Mouse (Mus musculus) right cerebral cortex, adult 18-20 months (tissue): ENCODE data around the gene Iapp.
A peak's percentile ranks its signal among the peaks of the same experiment; 100 is the strongest.
"Not testable (repeated sequence)": the region's sequence is repeated elsewhere in the genome, so short reads cannot be mapped to it uniquely, and the experiment has no call there.

Source experiments
- DNase-seq: peaks from one replicate; pipeline ENCODE4 v3.0.0; 2022; ENCODE audit warnings: mixed read lengths

Gene Iapp

DNA sequence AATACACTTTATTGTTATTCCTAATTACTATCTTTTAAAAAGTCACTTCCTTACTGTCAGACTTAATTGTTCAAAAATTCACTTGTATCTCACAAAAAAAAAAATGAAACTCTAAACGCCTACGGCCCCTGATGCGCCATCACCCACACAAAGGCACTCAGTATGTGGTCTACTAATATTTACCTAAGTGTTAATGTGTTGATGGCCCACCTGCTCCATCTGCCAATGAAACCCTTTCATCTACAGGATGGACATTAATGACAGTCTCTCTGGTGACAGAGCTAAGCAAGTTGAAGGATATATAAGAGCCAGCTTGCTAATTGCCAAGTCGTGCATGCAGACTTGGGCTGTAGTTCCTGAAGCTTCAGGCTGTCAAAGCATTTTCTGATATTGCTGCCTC is at the start of gene Iapp:
Gene Iapp (plus strand): TSS at position 326 of the 400 bp plus-strand sequence.
- no peak for DNase-seq

DNA sequence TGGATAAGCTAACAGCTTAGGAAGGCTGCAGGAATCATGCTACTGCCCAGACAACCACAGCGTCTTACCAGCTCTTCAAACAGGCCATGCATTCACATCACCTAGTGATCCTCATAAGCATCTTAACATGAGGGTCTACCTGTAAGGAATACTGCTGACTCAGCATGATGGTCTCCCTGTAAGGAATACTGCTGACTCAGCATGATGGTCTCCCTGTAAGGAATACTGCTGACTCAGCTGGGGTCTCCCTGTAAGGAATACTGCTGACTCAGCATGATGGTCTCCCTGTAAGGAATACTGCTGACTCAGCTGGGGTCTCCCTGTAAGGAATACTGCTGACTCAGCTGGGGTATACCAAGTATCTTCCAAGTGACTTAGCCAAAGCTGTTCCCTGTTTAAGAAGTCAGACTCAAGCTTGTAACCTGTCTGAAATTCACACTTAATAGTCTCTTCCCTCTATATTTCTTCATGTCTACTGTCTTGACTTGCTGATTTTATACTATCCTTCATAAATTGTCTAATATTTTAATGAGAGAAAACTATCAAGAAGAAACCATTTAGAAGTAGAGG is 47.4 kb upstream of the Iapp start:
- not testable (repeated sequence) for DNase-seq

DNA sequence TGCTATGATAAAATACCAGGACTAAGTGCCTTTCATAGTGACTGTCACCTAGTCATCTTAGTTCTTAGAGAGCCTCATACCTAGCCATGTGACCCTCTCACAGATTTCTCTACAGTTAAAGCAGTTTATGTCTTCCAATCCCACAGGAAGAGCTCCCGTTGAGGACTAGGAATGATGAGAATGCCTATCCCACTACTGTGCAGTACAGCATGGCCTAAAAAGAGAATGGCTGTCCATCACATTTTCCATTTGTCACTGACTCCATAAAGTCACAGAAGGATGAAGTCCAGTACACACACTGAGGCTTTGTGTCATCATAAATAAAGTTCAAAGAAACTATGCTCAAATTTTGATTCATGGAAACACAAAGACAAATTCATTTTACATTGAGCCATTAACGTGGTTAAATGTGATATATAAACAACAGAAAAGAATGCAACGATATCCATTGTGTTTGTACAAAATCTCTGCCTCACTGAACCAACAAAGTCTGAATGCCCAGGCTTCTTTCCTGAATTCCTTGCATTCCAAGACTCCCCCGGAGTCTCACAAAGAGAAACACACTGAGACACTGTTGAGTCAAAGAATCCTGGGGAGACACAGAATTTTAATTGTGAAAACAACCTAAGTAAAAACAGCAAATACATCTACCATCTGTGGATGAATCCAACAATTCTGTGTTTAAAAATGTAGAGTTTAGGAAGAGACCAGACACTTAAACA is 22.3 kb upstream of the Iapp start:
- DNase-seq: no peak

DNA sequence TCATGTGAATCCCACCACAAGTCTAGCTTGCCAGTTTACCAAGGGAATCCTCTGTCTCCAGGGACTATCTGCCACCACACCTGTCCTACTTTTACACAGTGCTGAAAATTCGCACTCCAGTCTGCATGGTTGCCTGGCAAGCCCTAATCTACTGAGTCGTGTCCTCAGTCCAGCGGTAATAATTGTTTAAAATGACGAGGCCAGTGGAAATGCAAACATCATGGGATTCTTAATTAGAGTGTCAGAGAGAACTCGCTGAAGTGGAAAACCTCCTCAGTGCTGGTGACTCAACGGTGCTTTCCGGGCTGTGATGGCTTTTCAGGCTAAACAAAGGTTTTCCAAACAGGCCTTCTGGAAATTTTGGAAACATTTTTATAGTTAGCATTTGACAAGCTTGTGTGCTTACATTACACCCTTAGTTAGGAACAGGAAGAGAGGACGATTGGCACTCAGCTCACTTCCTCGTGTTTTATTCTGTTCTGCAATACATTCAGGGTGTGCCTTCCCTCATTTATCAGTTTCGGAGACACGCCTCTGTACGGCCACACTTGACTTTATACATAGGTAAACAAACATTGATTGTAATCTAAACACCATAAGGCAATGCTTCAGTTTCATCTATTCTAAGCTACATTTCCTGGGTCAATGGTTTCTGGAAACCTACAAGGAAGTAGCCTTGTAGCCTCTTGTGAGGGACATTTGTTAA is 8.7 kb upstream of the Iapp start:
- no peak for DNase-seq

DNA sequence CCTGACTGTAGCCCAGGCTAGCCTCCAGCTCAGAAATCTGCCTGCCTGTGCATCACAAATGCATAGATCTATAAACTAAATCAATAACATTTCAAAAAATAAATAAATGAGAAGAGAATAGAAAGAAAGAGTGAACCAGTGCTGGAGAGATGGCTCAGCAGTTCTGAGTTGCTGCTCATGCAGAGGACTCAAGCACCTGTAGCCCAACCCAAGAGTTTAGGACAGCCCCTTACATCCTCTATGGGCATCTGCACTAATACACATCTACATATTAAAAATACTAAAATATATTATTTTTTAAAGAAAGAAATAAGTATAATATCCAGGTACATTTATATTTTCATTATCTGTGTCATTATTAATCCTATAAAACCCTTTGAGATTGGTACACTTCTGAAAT is 6.9 kb downstream of the Iapp start:
- no peak for DNase-seq

DNA sequence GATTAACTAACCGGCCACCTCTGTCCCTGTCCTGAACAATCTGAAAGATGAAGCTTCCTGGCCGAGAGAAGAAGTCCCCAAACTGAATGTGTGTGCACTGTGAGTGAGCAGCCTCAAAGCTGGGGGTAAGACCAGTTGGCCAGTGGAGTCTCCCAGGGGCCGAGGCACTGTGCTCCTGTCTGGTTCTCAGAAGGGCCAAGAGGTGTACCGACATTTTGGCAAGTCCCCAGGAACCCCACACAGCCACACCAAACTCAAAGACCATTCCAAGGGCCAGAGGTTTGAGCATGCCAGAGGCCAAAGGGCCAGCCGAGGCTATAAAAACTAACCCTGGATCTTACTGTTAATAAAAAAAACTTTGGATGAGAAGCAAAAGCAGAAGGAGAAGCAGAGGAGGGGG is 16.1 kb downstream of the Iapp start:
- DNase-seq: no peak

DNA sequence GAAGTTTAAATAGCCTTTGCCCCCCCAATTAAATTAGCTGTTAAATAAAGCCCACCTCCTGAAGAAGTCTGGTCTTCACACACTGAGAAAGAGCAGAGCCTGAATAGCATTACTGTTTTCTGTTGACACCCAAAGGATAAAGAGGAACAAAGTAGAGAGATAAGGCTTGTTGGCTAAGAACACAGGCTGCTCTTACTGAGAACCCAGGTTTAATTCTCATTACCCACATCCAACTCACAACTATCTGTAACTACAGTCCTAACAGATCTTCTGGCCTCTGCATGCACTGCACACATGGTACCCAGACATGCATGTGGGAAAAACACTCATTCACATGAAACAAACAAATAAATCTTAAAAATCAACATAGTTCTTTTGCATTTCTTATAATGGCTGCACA is 18.9 kb downstream of the Iapp start:
- no peak for DNase-seq

DNA sequence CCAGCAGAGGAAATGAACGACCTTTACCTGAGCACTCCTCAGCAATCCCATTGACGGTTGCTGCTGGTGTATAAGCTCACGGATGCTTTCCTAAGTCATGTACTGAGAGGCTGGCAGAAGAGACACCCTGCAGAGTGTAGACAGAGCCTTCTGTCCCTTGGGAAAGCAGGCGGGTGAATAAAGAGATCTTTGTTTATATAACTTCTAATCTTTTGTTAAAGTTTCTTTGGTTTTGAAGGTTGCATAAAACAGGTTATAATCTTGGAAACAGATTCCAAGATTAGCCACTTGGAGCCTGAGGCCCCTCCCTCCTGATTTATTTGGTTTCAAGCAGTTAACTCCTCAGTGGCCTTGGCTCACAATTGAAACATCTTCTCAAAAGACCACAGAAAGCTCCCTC is 24.7 kb downstream of the Iapp start, which contains the start of gene Slco1a5:
Gene Slco1a5 (minus strand): TSS at position 101 of the 400 bp plus-strand sequence.
- no peak for DNase-seq

DNA sequence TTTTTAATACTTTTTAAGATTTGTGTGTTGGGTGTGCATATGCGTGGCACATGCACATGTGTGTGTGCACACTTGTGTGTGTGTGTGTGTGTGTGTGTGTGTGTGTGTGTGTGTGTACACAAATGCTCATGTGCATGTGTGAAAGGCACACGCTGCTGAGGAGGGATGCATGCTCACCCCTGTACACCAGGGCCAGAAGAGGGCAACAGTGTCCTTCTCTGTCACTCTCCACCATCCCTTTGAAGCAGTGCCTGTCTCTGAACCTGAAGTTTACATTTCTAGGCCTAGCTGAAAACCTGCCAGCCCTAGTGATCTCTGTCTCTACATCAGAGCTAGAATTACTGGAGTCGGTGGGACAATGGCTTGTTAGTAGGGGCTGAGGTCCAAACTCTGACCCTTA is 28.4 kb downstream of the Iapp start:
- DNase-seq: no peak

DNA sequence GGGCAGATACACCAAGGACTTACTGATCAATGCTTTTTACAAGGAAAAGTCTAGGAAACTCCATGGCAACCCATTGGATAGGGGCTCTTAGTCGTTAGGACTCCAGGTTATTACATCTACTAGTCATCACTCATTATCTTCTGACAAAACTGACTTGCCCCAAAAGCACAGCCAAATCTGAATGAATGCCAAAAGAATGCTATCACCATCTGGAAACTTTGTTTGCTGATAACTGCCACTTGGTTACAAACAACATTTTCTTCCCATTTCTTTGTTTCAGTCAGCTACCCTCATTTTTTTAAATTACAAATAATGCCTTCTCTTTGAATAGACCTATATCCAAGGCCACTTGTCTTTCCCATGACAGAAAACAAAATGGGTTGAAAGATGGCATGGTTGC is 31.0 kb downstream of the Iapp start:
- DNase-seq: no peak

DNA sequence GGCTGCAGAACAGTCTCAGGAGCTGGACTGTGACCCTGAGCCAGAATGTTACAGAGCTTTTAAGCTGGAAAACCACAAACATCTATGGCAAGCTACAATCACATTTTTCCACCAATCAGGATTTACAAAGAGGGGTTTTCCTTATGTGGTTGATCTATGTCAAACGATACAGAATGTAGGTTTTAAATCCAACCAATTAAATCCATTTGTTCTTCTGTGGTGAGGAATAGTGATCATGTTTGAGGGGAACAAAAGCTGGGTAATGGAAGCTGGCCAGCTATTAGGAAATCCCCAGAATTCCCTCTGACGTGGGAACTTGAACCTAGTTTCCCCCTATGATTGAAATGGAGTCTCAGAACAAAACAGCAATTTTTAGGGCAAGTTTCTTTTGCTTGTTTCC is 40.7 kb downstream of the Iapp start:
- no peak for DNase-seq

DNA sequence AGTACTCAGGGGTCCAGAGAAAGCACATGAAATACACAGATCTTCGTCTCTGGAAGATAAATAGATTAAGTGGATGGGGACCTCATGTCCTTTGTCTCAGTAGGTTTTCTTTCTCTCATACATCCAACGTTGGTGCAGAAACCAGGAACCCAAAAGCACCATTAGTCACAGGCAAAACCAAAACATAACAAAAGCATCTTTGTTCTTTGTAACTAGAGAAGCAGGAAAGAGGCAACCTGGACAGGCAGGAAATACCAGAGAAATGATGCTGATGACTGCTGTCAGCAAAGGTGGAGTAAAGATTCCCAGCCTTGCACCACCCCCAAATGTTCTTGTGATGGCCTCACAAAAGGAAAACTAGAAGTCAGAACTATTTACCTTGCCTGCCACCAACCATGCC is 41.4 kb downstream of the Iapp start:
- DNase-seq: no peak

DNA sequence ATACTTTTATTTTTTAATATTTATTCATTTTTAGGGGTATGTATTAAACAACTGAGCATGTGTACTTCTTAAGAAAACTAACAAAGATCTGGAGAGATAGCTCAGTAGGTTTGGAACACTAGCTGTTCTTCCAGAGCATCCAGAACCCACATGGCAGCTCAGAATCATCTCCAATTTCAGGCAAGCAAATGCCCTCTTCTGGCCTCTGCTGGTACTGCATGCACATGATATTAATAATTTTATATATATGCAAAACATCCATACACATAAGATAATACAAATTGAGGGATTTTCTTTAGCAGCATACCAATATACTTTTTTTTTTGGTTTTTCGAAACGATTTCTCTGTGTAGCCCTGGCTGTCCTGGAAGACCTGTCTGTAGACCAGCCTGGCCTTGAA is 45.3 kb downstream of the Iapp start:
- peak; percentile 41 for DNase-seq

DNA sequence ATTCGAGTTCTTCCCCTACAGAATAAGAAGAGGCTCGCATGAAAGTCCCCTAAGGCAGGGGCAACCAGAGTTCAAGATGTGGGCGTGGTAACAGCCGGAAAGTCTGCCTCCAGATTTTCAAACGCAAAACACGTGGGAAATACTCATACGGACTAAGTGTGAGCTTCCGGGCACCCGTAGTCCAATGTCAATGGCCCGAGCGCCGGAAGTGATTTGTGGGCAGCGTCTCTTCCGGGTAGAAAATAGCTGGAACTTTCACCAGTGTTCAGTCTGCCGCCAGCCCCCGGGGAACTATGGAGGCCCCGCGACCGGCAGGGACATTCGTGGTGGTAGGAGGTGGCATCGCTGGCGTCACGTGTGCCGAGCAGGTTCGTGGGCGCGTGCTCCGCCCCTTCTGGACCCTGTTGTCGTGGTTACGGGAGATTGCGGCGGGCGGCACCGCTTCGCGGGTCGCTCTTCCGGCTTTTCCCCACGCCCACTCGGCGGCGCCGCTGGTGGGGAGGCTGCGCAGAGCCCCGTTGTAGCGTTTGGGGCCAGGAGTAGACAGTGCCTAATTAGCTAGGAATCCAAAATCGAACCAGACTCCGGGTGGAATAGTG is 47.3 kb downstream of the Iapp start, which contains the start of gene Pyroxd1:
Gene Pyroxd1 (plus strand): TSS at position 215 of the 599 bp plus-strand sequence.
- DNase-seq: peak; percentile 92

DNA sequence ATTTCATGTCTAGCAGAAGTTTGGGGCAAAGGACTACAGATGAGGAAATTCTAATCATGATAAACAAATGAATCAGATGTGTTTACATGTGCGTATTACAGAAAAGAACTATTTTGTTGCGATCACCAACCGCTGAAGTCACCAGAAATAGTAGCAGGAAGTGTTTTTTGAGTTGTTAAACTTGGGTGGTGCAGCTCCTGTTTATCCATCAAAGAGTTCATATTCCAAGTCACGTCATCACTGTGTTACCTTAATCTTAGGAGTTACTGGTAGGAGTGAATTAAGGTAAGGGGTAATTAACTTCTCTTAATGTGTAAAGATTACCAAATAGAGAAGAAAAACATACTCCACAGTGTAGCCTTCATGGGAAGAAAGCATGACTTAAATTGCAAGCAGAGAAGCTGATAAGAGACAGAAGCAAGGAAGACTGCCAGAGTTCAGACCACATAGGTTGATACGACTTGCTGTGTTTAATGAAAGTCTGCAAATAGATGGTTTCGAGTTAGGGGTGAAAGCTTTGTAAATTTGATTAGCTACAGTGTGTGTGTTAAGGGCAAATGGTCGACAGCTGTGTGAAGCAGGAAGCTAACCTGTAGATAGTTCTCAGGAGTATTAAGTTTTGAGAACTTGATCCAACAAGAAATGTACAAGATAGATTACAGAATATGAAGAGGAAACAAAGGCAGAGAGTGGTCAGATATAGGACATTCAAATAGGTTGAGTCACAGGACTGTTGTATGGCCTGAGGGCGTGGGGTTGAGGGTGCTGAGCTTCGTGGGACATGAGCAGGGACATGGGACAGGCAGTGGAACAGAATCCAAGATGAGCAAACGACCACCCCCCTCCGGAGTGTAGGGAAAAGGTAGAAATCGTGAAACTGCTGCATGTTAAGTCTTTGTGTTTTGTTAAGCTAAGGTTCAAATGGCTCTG is 48.2 kb downstream of the Iapp start:
- DNase-seq: no peak

DNA sequence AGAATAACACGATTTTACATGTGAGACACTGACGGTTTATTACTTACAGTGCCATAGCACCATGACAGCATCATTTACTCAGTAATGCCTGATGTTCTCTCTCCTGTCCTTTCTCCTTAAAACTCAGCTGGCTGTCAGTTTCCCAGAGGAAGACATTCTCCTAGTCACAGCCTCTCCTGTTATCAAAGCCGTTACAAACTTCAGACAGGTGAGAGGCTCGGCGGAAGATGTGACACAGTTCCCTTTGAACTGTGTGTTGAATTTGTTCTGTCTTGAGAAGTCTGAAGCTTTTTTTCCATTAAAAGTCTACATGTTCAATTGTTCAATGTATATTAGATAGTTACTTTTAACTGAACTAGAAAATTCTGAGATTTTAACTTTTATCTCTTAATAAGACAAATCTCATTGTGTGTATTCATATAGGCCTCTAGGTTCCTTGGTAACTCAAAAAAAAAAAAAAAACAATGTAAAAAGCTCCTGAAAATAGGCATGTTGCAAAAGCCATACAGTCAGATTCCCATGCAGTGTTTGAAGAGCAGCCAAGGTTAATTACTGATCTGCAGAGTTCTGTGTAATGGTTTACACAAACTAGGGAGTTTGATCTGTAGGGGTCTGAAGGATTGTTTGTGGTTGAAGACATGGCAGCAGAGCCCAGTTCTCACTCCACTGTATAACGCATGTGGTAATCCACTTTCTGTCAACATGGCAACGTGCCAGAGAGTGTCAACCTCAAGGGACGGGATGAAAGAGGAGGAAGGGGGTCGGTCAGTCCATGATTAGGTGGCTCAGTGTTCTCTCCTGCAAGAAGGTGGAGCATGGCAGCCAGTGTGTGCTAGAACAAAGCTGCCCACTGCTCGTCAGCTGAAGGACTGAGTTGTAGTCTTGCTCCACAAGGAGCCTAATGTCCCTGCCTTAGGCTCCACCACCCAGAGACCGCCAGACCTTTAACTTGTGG is 49.5 kb downstream of the Iapp start:
- no peak for DNase-seq

DNA sequence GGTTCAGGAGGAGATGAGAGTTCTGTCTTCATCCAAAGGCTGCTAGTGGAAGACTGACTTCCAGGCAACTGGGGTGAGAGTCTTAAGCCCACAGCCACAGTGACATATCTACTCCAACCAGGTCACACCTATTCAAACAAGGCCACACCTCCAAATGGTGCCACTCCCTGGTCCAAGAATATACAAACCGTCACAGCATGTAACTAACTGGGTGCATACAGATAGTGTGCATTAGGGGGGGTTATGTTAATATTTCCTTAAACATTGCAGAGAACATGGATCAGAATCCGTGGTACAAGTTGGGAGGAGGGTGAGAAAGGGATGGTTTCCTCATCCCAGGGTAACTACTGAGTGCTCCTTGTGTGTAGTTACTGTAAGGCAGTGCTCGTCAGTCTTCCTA is 53.9 kb downstream of the Iapp start:
- DNase-seq: not testable (repeated sequence)
